Mouse (Mus musculus) heart, postnatal 0 days (tissue): ENCODE measurements around the gene Gm35315. TPM values are rescaled to one million over a fixed set of nuclear protein-coding genes. Genes with fewer than 3 reads are reported as not detected.

Experiments
- ATAC-seq: fragments of 200-750 bp; cut with Nextera tagmentation; 2 replicates; pipeline ENCODE4 v1.8.0; 2017; ENCODE audit warnings: low read depth, moderate number of reproducible peaks, moderate library complexity; ENCODE audit not compliant: insufficient read depth
- DNase-seq: peaks from one replicate; pipeline ENCODE4 v3.0.0-alpha.2; 2016; ENCODE audit warnings: low spot score
- H3K27ac ChIP-seq: fragments of 300-500 bp; sonication (generic); 2 replicates; pipeline ENCODE4 v1.5.1; 2014; ENCODE audit warnings: low read depth, mild to moderate bottlenecking
- H3K27me3 ChIP-seq: fragments of 300-500 bp; sonication (generic); 2 replicates; pipeline ENCODE4 v1.6.1; 2014; ENCODE audit warnings: low read length, mixed read lengths; ENCODE audit not compliant: control insufficient read depth, insufficient read depth
- H3K36me3 ChIP-seq: fragments of 300-500 bp; sonication (generic); replicated peaks from 2 replicates; pipeline ENCODE4 v1.6.1; 2014; ENCODE audit warnings: low read length, mixed read lengths; ENCODE audit not compliant: control insufficient read depth, insufficient read depth
- H3K4me1 ChIP-seq: fragments of 300-500 bp; sonication (generic); 2 replicates; pipeline ENCODE4 v1.6.1; 2014; ENCODE audit warnings: antibody characterized with exemption; ENCODE audit not compliant: control insufficient read depth, insufficient read depth
- H3K4me2 ChIP-seq: fragments of 300-500 bp; sonication (generic); 2 replicates; pipeline ENCODE4 v1.6.1; 2014; ENCODE audit warnings: low read depth, mild to moderate bottlenecking, low read length, moderate library complexity
- H3K4me3 ChIP-seq: fragments of 300-500 bp; sonication (generic); 2 replicates; pipeline ENCODE4 v1.5.1; 2014; ENCODE audit warnings: low read depth, low read length
- H3K9ac ChIP-seq: fragments of 300-500 bp; sonication (generic); replicated peaks from 2 replicates; pipeline ENCODE4 v1.6.1; 2014; ENCODE audit warnings: low read depth, low read length, mixed read lengths
- H3K9me3 ChIP-seq: fragments of 300-500 bp; sonication (generic); replicated peaks from 2 replicates; pipeline ENCODE4 v1.6.1; 2016; ENCODE audit warnings: low read length; ENCODE audit not compliant: control insufficient read depth
- CTCF ChIP-seq: IDR thresholded peaks from 2 replicates; pipeline ENCODE4 v1.5.1; 2016; ENCODE audit warnings: antibody characterized with exemption, control low read depth, low read depth
- EP300 ChIP-seq: IDR thresholded peaks from 2 replicates; pipeline ENCODE4 v1.6.1; 2016; ENCODE audit warnings: antibody characterized with exemption, low read depth
- WGBS: fragments of 180-500 bp; shearing (Covaris S2); extraction: QIAGEN DNeasy Blood & Tissue Kit; methylation state at CpG from one replicate; pipeline ENCODE4 v1.1.7; 2014; 5-methylcytosine and 5-hydroxymethylcytosine counted together
- polyA plus RNA-seq: library from polyadenylated mRNA; unstranded; fragments of >200 nt; fragmentation: Nextera tagmentation; extraction: Ambion mirVana; gene quantifications from 2 replicates; pipeline ENCODE4 v1.2.1, GENCODE M21; 2015
- total RNA-seq: library from RNA; depleted of rRNA; stranded (reverse); fragments of >200 nt; gene quantifications from 2 replicates; pipeline ENCODE4 v1.2.3, GENCODE M21; 2014; ENCODE audit warnings: low replicate concordance; rRNA removed

Gene Gm35315
- 2.3 TPM in 1 of 2 replicates, not detected in the other for total RNA-seq
- polyA plus RNA-seq: 0.03 and 0.05 TPM in 2 replicates

- Histone ChIP-seq H3K4me1 (0 out of 2 replicates have a peak, but pooled peaks cover 4% of the 10 kb centered on the region), H3K27ac (no peak within 1 kb of the TSS), H3K27me3 (no peaks in the 10 kb centered on the region), H3K4me3 (peak within 1 kb of the TSS; percentile 48), H3K4me2 (peak within 1 kb of the TSS; percentile 61), H3K36me3 (no peaks in the 10 kb centered on the region), H3K9me3 (no peaks in the 10 kb centered on the region), H3K9ac (no peak within 1 kb of the TSS; the same call in 1 of the 2 replicates)
- 3% methylated on average over 25 of the region's 25 CpGs for WGBS
- DNase-seq (peak; percentile 83), ATAC-seq (peak; percentile 93)
- TF ChIP-seq EP300 (no peak), CTCF (no peak)
Observed at GRCm38 (mm10) chr5:110094030-110094846, at the start of gene Gm35315. Gene Gm35315, minus strand, starts transcription at chr5:110094420.

- no peak for ATAC-seq
- peaks cover 65% of the 10 kb centered on the region for H3K36me3 ChIP-seq
Observed at GRCm38 (mm10) chr5:110143007-110143406, 48.8 kb upstream of the Gm35315 start.

GRCm38 (mm10) chr5:110142309-110142708, 48.1 kb upstream of the Gm35315 start:
- Histone ChIP-seq H3K4me1 (no peaks in the 10 kb centered on the region), H3K9me3 (no peaks in the 10 kb centered on the region), H3K27me3 (no peaks in the 10 kb centered on the region), H3K27ac (no peak overlapping the region), H3K4me3 (no peak overlapping the region), H3K9ac (no peak overlapping the region), H3K4me2 (no peak overlapping the region), H3K36me3 (peaks cover 59% of the 10 kb centered on the region)
- DNase-seq (no peak), ATAC-seq (no peak)
- TF ChIP-seq CTCF (no peak), EP300 (no peak)
- 71% methylated on average over 2 of the region's 2 CpGs for WGBS

More at GRCm38 (mm10) chr5:110143007-110143406, 48.8 kb upstream of the Gm35315 start:
- no peaks in the 10 kb centered on the region for H3K27me3 ChIP-seq
- no peak overlapping the region for H3K27ac ChIP-seq
- no peaks in the 10 kb centered on the region for H3K4me1 ChIP-seq
- DNase-seq: no peak
- TF ChIP-seq CTCF: peak; percentile 44
- TF ChIP-seq EP300: no peak
- H3K9me3 ChIP-seq: no peaks in the 10 kb centered on the region
- 88% methylated on average over 5 of the region's 5 CpGs for WGBS
- no peak overlapping the region for H3K9ac ChIP-seq
- no peak overlapping the region for H3K4me2 ChIP-seq
- H3K4me3 ChIP-seq: no peak overlapping the region

- DNase-seq: no peak
- Histone ChIP-seq H3K27ac (no peak overlapping the region), H3K9me3 (no peaks in the 10 kb centered on the region), H3K27me3 (no peaks in the 10 kb centered on the region), H3K4me1 (0 out of 2 replicates have a peak, but pooled peaks cover 4% of the 10 kb centered on the region), H3K4me2 (no peak overlapping the region), H3K36me3 (peaks cover 43% of the 10 kb centered on the region), H3K9ac (no peak overlapping the region), H3K4me3 (no peak overlapping the region)
- 80% methylated on average over 7 of the region's 7 CpGs for WGBS
- no peak for ATAC-seq
- no peak for TF ChIP-seq EP300
- no peak for TF ChIP-seq CTCF
Observed at GRCm38 (mm10) chr5:110140424-110140823, 46.2 kb upstream of the Gm35315 start.

GRCm38 (mm10) chr5:110139325-110139724, 45.1 kb upstream of the Gm35315 start:
- Histone ChIP-seq H3K9me3 (no peaks in the 10 kb centered on the region), H3K4me3 (no peak overlapping the region), H3K9ac (no peak overlapping the region), H3K27ac (no peak overlapping the region), H3K36me3 (peaks cover 32% of the 10 kb centered on the region), H3K27me3 (no peaks in the 10 kb centered on the region), H3K4me1 (0 out of 2 replicates have a peak, but pooled peaks cover 4% of the 10 kb centered on the region), H3K4me2 (no peak overlapping the region)
- DNase-seq (no peak), ATAC-seq (no peak)
- 92% methylated on average over 3 of the region's 3 CpGs for WGBS
- no peak for TF ChIP-seq EP300
- no peak for TF ChIP-seq CTCF
